Mouse (Mus musculus) lung, postnatal 0 days (tissue): ENCODE results near the gene Xpot.

Experiments used
- CTCF ChIP-seq: IDR thresholded peaks from 2 replicates; pipeline ENCODE4 v1.5.1; 2016; ENCODE audit warnings: antibody characterized with exemption, mild to moderate bottlenecking
- EP300 ChIP-seq: IDR thresholded peaks from 2 replicates; pipeline ENCODE4 v1.6.1; 2016; ENCODE audit warnings: antibody characterized with exemption, mild to moderate bottlenecking, control low read depth

- TF ChIP-seq CTCF (no peak), EP300 (no peak)
Measured at GRCm38 (mm10) chr10:121571031-121571430, 55.1 kb downstream of the Xpot start.
